Mouse (Mus musculus) kidney, adult 2 months (tissue): ENCODE measurements around the gene Dolpp1.
"Not testable (repeated sequence)": the region's sequence is repeated elsewhere in the genome, so short reads cannot be mapped to it uniquely, and the experiment has no call there.

Source experiments
- CTCF ChIP-seq: fragments of 200-500 bp; conservative IDR thresholded peaks from 2 replicates; pipeline ENCODE4 v1.5.1; 2011; ENCODE audit warnings: low read depth, mild to moderate bottlenecking, control low read depth, low read length, moderate library complexity, mixed read lengths; ENCODE audit not compliant: insufficient read depth, insufficient read length
- POLR2A ChIP-seq: fragments of 200-500 bp; IDR thresholded peaks from one replicate; pipeline ENCODE4 v1.6.1; 2011; ENCODE audit warnings: low read depth, low read length, control low read depth

DNA sequence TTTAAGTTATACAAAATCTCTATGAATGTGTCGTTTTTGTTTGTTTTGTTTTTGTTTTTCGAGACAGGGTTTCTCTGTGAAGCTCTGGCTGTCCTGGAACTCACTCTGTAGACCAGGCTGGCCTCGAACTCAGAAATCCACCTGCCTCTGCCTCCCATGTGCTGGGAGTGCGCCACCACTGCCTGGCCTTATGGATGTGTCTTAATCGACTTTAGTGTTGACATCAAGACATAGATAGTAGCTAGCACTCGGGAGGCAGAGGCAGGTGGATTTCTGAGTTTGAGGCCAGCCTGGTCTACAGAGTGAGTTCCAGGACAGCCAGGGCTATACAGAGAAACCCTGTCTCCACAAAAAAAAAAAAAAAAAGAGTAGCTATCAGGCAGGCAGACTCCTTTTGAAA lies 25.1 kb downstream of the Dolpp1 start:
- TF ChIP-seq CTCF, POLR2A: not testable (repeated sequence)
